Mouse (Mus musculus) CD4-positive, CD25-positive, alpha-beta regulatory T cell, adult 2 months (primary cell): ENCODE measurements around the gene Acap3.

Experiments
- DNase-seq: peaks from one replicate; pipeline ENCODE4 v3.0.0-alpha.2; 2012; ENCODE audit warnings: low read depth, low spot score

Gene Acap3

DNA sequence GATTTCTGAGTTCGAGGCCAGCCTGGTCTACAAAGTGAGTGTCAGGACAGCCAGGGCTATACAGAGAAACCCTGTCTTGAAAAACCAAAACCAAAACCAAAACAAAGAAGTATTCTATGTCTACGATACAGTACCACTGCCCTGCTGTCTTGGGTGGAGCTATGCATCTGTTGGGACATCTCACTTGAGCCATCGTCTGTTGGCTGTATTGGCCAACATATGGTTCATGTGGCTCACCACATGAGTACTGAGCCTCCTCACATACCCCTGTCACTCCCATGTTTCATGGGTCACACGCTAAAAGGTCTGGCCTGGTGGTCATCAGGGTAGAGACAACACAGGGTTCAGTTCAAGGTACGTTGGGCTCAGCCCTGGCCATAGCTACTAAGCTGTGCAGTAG is 5.3 kb upstream of the Acap3 start:
- DNase-seq = no peak

GRCm38 (mm10) chr4:155887674-155888073 is 3.9 kb upstream of the Acap3 start:
- no peak for DNase-seq

DNA sequence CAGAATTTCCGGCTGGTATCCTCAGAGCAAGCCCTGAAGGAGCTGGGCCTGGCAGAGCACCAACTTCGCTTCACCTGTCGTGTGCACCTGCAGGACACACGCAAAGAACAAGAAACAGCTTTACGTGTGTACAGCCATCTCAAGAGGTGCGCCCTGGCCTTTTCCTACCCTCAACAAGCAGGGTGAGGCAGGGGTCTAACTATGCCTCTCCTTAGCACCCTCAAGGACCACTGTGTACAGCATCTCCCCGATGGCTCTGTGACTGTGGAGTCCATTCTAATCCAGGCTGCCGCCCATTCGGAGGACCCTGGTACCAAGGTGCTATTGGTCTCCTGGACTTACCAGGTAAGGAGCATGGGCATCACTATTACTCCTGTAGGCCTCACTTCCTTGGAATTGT is 3.4 kb upstream of the Acap3 start:
- no peak for DNase-seq

DNA sequence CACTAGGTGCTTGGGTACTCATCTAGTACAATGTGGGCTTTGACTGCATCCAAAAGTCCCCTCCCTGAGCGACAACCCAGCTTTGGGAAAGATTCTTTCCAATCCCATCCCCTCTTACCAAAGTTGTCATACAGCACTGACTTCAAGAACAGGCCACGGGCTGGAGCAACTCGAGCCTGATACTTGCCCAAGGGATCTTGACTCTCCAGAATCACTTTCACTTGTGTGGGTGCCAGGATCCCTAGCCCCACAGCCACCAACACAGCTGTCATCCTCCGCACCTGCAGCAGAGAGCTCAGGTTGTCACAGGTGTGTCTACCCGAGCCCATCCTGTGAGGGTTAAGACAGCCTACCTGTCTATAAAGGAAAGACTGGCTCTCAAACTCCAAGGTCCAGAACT is 2.3 kb upstream of the Acap3 start:
- DNase-seq = no peak

DNA sequence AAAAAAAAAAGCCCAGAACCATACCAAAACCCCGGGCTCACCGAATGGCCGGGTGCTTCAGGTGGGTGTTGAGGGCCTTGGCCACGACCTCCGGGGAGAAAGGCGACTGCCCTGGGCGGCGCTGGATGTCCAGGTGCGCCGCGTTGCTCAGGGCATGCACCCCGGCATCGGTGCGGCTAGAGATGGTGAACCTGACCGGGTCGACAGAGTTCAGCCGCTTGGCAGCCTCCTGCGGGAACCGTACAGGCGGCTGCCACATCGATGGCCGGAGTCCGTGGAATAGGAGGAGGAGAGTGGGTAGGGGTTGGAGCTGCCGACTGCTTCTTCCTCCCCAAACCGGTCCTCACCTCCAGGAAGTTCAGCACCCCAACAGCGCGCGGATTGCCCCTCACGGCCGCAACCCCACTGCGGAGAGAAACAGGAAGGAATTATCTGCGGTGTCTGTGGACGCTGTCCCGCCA is 581 bp upstream of the Acap3 start:
- DNase-seq = no peak

GRCm38 (mm10) chr4:155892017-155892416 is 395 bp downstream of the Acap3 start:
- DNase-seq = peak; percentile 93

DNA sequence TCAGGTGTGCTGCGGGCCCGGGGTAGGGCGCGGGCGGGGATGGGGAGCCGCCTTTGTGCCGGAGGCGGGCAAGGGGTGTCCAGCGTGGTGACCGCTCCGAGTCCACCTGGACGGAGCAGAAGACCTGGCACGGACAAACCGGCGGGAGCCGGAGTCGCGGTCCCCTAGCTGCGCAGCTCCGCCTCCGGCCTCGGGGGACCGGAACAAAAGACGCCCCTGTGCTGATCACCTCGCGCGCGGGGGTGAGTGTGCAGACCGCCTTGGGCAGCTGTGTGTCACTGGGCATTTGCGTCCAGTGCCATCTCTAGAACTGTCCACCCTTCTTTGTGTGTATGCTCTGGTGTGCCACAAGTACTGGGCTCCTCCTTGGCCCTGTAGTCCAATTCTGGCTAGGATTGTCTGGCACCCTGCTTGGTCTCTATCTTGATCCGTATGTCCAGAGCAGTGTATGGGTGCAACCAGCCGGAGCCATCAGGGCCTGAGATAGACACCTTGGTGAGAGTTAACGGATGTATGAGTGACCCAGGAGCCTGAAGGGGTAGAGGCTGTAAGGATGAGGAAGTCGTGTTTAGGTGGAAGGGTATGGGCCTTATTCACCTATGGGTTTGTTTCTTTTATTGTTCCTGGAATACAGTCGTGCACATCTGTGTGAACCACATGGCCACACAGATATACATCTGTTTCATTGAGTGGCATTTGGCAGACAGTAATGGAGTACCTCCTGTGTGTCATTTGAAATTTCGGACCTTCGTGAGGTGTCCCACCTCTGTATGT is 1.0 kb downstream of the Acap3 start:
- DNase-seq = no peak

GRCm38 (mm10) chr4:155893212-155893690 is 1.6 kb downstream of the Acap3 start:
- DNase-seq = no peak

- peak; percentile 46 for DNase-seq
These were observed 2.8 kb downstream of the Acap3 start for GRCm38 (mm10) chr4:155894311-155894881.

DNA sequence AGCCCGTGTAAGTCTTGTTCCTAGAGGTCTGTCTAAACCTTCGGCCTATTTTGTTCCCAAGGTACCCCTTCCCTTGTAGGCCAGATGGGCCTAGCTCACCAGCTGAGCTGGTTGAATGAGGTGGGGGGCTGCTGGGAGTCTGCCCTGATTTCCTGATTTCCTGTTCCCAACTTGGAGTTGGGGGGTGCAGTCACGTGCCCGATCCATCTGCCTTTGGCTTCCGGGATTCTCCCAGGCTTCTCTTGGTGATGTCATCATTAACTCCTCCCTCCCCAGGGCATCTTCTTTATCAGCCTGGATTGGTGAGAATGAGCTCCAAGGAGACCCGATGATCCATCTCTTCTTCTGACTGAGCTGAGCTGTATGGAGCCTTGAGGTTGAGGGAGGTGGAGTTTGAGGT is 3.6 kb downstream of the Acap3 start:
- DNase-seq = no peak

GRCm38 (mm10) chr4:155895826-155896225 is 4.2 kb downstream of the Acap3 start:
- DNase-seq = no peak

GRCm38 (mm10) chr4:155896461-155896860 is 4.8 kb downstream of the Acap3 start:
- no peak for DNase-seq

GRCm38 (mm10) chr4:155898318-155898717 is 6.7 kb downstream of the Acap3 start:
- no peak for DNase-seq

DNA sequence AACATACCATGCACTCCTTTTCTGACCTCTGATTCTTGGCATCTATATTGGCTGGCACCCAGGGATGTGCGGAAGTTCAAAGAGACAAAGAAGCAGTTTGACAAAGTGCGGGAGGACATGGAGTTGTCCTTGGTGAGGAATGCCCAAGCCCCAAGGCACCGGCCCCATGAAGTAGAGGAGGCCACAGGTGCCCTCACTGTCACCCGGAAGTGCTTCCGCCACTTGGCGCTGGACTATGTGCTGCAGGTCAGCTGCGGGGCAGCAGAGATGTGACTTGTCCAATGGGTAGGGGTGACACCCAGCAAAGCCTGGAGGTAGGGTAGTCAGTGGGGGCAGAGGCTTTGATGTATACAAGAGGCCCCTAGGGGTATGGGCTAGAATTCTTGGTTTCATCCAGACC is 7.7 kb downstream of the Acap3 start:
- DNase-seq = no peak

- DNase-seq = no peak
These were observed 9.6 kb downstream of the Acap3 start for GRCm38 (mm10) chr4:155901205-155901604.

DNA sequence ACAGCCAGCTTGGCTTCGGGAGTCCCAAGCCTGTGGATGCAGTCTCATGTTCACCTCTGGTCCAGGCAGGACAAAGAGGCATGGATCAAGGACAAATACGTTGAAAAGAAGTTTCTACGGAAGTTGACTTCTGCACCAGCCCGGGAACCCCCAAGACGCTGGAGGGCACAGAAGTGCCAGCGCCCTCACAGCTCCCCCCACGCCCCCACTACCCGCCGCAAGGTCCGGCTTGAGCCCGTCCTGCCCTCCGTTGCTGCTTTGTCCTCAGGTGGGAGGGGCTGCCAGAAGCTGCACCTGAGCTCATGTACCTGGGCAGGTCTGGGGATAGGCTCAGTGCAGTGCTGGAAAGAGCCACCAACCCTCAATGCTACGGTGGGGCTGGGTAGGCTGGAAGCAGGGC is 11.6 kb downstream of the Acap3 start:
- DNase-seq = no peak

GRCm38 (mm10) chr4:155904318-155905102 is 12.9 kb downstream of the Acap3 start:
- DNase-seq = peak; percentile 53

GRCm38 (mm10) chr4:155905634-155906033 is 14.0 kb downstream of the Acap3 start:
- DNase-seq = no peak

GRCm38 (mm10) chr4:155906125-155906524 is 14.5 kb downstream of the Acap3 start:
- no peak for DNase-seq

DNA sequence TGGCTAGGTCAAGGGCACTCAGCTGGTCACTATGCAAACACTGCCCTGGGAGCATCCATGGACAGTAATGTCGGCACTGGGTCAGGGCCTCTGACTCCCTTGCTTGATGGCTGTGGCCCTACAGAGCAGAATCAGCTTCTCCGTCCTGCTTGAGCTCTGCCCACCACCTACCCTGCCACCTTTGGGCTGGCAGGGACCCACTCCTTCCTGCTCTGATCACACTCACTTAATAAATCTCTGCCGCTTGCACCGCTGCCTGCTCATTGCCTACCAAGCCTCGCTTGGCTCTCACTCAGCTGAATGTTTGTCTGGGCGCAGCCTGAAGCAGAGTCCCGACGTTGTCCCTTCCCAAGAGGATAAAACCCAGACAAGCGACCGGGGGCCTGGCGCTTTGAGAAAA is 15.4 kb downstream of the Acap3 start:
- no peak for DNase-seq

GRCm38 (mm10) chr4:155908281-155908680 is 16.7 kb downstream of the Acap3 start:
- no peak for DNase-seq

GRCm38 (mm10) chr4:155908751-155909150 is 17.1 kb downstream of the Acap3 start:
- DNase-seq = no peak
